Mouse (Mus musculus) fat pad, adult 2 months (tissue): ENCODE results near the gene Tpt1.

Source experiments
- DNase-seq: peaks from one replicate; pipeline ENCODE4 v3.0.0-alpha.2; 2011; ENCODE audit warnings: low read depth, low spot score; ENCODE audit errors: extremely low read depth

The Tpt1 gene

GRCm38 (mm10) chr14:75873612-75874011 lies 28.7 kb downstream of the Tpt1 start:
- DNase-seq, result peak; percentile 46

GRCm38 (mm10) chr14:75876320-75877043 lies 31.6 kb downstream of the Tpt1 start:
- DNase-seq, result no peak

GRCm38 (mm10) chr14:75877297-75877696 lies 32.4 kb downstream of the Tpt1 start:
- DNase-seq, result no peak

- no peak for DNase-seq
Observed at GRCm38 (mm10) chr14:75878980-75879379, 34.1 kb downstream of the Tpt1 start.

GRCm38 (mm10) chr14:75881856-75882255 lies 37.0 kb downstream of the Tpt1 start:
- no peak for DNase-seq

GRCm38 (mm10) chr14:75883330-75883729 lies 38.4 kb downstream of the Tpt1 start:
- DNase-seq, result no peak

GRCm38 (mm10) chr14:75883873-75884272 lies 39.0 kb downstream of the Tpt1 start:
- DNase-seq, result no peak

GRCm38 (mm10) chr14:75892118-75892517 lies 47.2 kb downstream of the Tpt1 start:
- DNase-seq, result peak; percentile 75
